Mouse (Mus musculus) embryonic facial prominence, embryonic 15.5 days (tissue): ENCODE data around the gene Ppm1b. TPM values are rescaled to one million over a fixed set of nuclear protein-coding genes. Genes with fewer than 3 reads are reported as not detected.
"Not testable (repeated sequence)": the region's sequence is repeated elsewhere in the genome, so short reads cannot be mapped to it uniquely, and the experiment has no call there.

Source experiments
- ATAC-seq: fragments of 200-750 bp; cut with Nextera tagmentation; 2 replicates; pipeline ENCODE4 v1.8.0; 2017; ENCODE audit warnings: low read depth, moderate TSS enrichment; ENCODE audit not compliant: insufficient number of reproducible peaks, low FRiP score, low TSS enrichment
- H3K27ac ChIP-seq: fragments of 300-500 bp; sonication (generic); replicated peaks from 2 replicates; pipeline ENCODE4 v1.5.1; 2015; ENCODE audit warnings: mild to moderate bottlenecking, inconsistent platforms
- H3K27me3 ChIP-seq: fragments of 300-500 bp; sonication (generic); 2 replicates; pipeline ENCODE4 v1.6.1; 2015; ENCODE audit warnings: inconsistent platforms
- H3K36me3 ChIP-seq: fragments of 300-500 bp; sonication (generic); 2 replicates; pipeline ENCODE4 v1.6.1; 2015; ENCODE audit warnings: mild to moderate bottlenecking, inconsistent platforms
- H3K4me1 ChIP-seq: fragments of 300-500 bp; sonication (generic); 2 replicates; pipeline ENCODE4 v1.6.1; 2015; ENCODE audit warnings: inconsistent platforms
- H3K4me2 ChIP-seq: fragments of 300-500 bp; sonication (generic); replicated peaks from 2 replicates; pipeline ENCODE4 v1.6.1; 2015; ENCODE audit warnings: mild to moderate bottlenecking, inconsistent platforms
- H3K4me3 ChIP-seq: fragments of 300-500 bp; sonication (generic); replicated peaks from 2 replicates; pipeline ENCODE4 v1.5.1; 2015; ENCODE audit warnings: mild to moderate bottlenecking, inconsistent platforms
- H3K9ac ChIP-seq: fragments of 300-500 bp; sonication (generic); 2 replicates; pipeline ENCODE4 v1.6.1; 2015; ENCODE audit warnings: inconsistent platforms
- H3K9me3 ChIP-seq: fragments of 300-500 bp; sonication (generic); replicated peaks from 2 replicates; pipeline ENCODE4 v1.6.1; 2016; ENCODE audit warnings: inconsistent platforms
- WGBS: fragments of 180-500 bp; shearing (Covaris S2); methylation state at CpG from one replicate; pipeline ENCODE4 v1.1.7; 2015; 5-methylcytosine and 5-hydroxymethylcytosine counted together
- polyA plus RNA-seq: library from polyadenylated mRNA; unstranded; fragments of >200 nt; fragmentation: Nextera tagmentation; extraction: Ambion mirVana; gene quantifications from 2 replicates; pipeline ENCODE4 v1.2.1, GENCODE M21; 2015

The Ppm1b gene
- polyA plus RNA-seq, result 72.0 and 79.6 TPM in 2 replicates

GRCm38 (mm10) chr17:84956441-84956840 is at the start of gene Ppm1b:
Ppm1b (plus strand) TSS chr17:84956741.
- peaks cover 21% of the 10 kb centered on the region for H3K4me1 ChIP-seq
- H3K9me3 ChIP-seq, result no peaks in the 10 kb centered on the region
- no peaks in the 10 kb centered on the region for H3K27me3 ChIP-seq
- WGBS, result 25% methylated on average over 9 of the region's 9 CpGs
- H3K36me3 ChIP-seq, result no peaks in the 10 kb centered on the region
- H3K4me3 ChIP-seq, result peak within 1 kb of the TSS; percentile 91
- no peak for ATAC-seq
- H3K27ac ChIP-seq, result peak within 1 kb of the TSS; percentile 97
- peak within 1 kb of the TSS; percentile 70 for H3K4me2 ChIP-seq
- peak within 1 kb of the TSS; percentile 16; the same call in 1 of the 2 replicates for H3K9ac ChIP-seq

DNA sequence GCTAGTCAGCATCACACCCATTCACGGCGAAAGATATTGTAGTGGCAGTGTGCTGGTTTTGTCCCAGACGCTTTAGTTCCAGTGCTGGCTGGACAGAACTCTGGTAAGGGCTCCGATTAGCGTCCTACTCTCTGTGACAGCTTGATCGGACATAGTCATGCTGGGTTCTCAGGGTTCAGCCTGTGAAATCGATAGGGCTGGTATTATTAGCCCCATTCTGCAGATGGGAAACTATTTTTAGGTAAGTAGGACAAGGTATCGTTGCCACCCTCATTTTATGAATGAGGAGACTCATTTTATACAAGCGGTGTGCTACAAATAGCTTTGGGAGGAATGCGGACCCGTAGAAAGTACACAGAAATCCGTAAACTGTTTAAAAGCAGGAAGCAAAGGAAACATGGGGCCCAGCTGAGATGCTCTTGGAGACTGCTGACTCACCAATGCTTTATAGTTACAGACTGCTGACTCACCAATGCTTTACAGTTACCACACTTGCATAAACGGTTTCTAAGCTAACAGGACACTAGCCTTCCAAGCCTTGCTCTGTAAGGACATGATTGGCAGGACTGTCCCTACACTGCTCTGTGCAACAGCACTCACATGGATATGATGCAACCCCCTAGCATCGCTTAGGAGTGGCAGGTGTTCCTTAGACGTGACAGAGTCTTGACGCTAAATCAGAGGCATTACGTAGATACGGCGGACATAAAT is 34.7 kb upstream of the Ppm1b start:
- 86% methylated on average over 19 of the region's 19 CpGs for WGBS
- H3K27me3 ChIP-seq, result no peaks in the 10 kb centered on the region
- H3K27ac ChIP-seq, result no peak overlapping the region
- H3K4me2 ChIP-seq, result no peak overlapping the region
- H3K4me1 ChIP-seq, result no peaks in the 10 kb centered on the region
- no peaks in the 10 kb centered on the region for H3K36me3 ChIP-seq
- H3K4me3 ChIP-seq, result no peak overlapping the region
- no peak for ATAC-seq
- no peak overlapping the region for H3K9ac ChIP-seq
- H3K9me3 ChIP-seq, result no peaks in the 10 kb centered on the region

- Histone ChIP-seq H3K9me3 (no peaks in the 10 kb centered on the region), H3K4me3 (no peak overlapping the region), H3K4me2 (no peak overlapping the region), H3K27ac (no peak overlapping the region), H3K36me3 (no peaks in the 10 kb centered on the region), H3K9ac (no peak overlapping the region), H3K27me3 (no peaks in the 10 kb centered on the region), H3K4me1 (no peaks in the 10 kb centered on the region)
- WGBS, result 81% methylated on average over 5 of the region's 5 CpGs
- no peak for ATAC-seq
These were observed 31.8 kb upstream of the Ppm1b start for GRCm38 (mm10) chr17:84924779-84925178.

DNA sequence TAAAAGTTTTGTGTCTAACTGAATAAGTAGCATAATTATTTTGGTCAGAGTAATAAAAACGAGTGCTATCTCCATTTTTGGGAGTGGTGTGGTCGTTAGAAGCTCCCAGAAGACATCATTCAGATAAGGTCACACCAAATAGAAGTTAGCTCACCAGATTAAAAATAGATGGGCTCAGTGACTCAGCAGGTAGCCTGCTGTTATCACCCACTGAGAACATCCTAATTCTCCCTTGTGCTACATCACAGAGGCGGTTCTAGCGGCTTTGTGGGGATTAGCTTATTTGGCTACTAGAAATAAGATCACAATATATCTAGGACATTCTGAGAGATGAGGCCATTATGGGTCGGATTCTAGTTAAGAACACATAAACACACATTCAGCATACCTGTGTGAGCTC is 30.3 kb upstream of the Ppm1b start:
- H3K27me3 ChIP-seq, result no peaks in the 10 kb centered on the region
- no peaks in the 10 kb centered on the region for H3K36me3 ChIP-seq
- ATAC-seq, result no peak
- H3K9ac ChIP-seq, result no peak overlapping the region
- WGBS, result 43% methylated on average over 5 of the region's 5 CpGs
- H3K4me3 ChIP-seq, result no peak overlapping the region
- no peaks in the 10 kb centered on the region for H3K4me1 ChIP-seq
- no peak overlapping the region for H3K27ac ChIP-seq
- H3K4me2 ChIP-seq, result no peak overlapping the region
- H3K9me3 ChIP-seq, result no peaks in the 10 kb centered on the region

DNA sequence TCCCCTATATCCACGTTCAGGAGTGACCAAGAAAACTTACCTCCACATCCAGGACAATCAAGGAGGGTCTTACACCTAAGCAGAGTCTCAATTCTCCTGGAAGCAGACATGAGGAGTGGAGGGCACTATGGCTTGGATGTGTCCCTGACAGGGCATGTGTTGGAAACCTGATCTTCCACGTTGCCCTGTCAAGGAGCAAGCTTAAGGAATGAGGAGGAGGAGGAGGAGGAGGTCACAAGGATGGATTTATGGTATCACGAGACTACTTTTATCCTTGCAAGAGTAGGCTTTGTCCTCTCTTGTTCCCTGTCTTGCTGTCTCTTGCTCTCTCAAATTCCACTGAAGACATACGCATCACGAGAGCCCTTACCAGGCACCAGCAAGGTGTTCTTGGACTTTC is 29.0 kb upstream of the Ppm1b start:
- Histone ChIP-seq H3K27me3 (no peaks in the 10 kb centered on the region), H3K4me1 (no peaks in the 10 kb centered on the region), H3K4me3 (no peak overlapping the region), H3K9me3 (no peaks in the 10 kb centered on the region), H3K9ac (no peak overlapping the region), H3K4me2 (no peak overlapping the region), H3K36me3 (no peaks in the 10 kb centered on the region), H3K27ac (no peak overlapping the region)
- 72% methylated on average over 5 of the region's 5 CpGs for WGBS
- ATAC-seq, result no peak

DNA sequence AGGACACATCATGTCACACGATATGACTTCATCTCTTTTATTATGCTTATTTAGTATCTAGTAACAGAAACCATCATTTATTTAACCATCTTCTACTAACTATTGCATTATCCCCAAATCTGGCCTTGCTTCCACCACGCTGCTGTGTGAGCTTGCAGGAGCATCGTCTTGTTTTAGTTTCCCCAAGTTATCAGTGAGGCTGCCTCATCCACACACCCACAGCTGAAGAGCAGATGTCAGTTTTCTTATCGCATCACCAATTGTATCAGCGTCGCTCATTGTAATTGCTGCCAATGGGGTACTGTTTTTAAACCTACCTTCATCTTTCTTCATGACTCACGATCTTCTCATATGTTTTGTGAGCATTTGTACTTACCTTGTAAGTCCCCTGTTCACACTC is 23.6 kb upstream of the Ppm1b start:
- Histone ChIP-seq H3K36me3 (no peaks in the 10 kb centered on the region), H3K4me1 (0 out of 2 replicates have a peak, but pooled peaks cover 4% of the 10 kb centered on the region), H3K27me3 (no peaks in the 10 kb centered on the region), H3K4me3 (no peak overlapping the region), H3K4me2 (no peak overlapping the region), H3K9me3 (no peaks in the 10 kb centered on the region), H3K9ac (no peak overlapping the region), H3K27ac (no peak overlapping the region)
- ATAC-seq, result no peak
- 90% methylated on average over 7 of the region's 7 CpGs for WGBS

DNA sequence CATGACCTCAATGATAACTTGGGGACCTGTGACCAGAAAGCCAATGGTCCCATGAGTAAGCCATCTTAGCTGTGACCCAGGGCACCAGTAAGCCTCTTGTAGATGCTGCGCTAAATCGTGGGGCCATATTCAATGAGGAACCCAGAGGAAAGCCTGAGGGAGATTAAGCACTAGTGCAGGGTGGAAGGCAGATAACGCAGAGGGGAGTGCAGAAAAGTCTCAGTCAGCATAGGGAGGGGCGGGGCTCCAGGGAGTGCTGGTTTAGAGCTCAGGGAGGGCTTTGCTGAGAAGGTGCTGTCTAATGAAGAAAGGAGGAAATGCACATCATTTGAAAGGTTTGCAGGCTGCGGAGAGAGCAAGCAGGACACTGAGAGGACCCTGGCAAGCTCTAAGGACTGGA is 22.6 kb upstream of the Ppm1b start:
- Histone ChIP-seq H3K27me3 (no peaks in the 10 kb centered on the region), H3K4me1 (0 out of 2 replicates have a peak, but pooled peaks cover 4% of the 10 kb centered on the region), H3K4me3 (no peak overlapping the region), H3K27ac (no peak overlapping the region), H3K36me3 (no peaks in the 10 kb centered on the region), H3K4me2 (no peak overlapping the region), H3K9ac (no peak overlapping the region), H3K9me3 (no peaks in the 10 kb centered on the region)
- no peak for ATAC-seq
- WGBS, result 61% methylated on average over 5 of the region's 5 CpGs

- not testable (repeated sequence) for H3K36me3 ChIP-seq, H3K9me3 ChIP-seq, H3K4me2 ChIP-seq, H3K27ac ChIP-seq, H3K4me3 ChIP-seq, H3K9ac ChIP-seq, H3K4me1 ChIP-seq, ATAC-seq, H3K27me3 ChIP-seq
- WGBS, result 54% methylated on average over 4 of the region's 4 CpGs
These were observed 20.9 kb upstream of the Ppm1b start for GRCm38 (mm10) chr17:84935620-84936019.

DNA sequence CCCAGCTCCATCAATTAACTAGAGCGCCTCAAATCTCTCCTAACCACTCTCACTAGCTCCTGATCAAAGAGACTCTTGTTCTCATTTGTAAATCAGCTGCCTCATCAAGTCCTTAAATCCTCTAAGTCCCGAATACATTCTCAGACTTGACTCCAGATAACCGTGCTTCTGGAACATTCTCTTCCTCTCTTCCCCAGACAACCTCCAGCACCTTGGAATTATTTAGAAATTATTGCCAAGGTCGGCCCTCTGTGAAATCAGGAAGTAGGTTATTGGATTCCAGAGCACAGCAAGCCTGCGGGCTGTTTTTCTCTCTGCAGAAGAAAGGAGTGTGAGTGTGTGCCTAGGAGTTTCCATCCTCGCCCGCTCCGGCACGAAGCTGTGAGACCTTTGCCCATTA is 20.2 kb upstream of the Ppm1b start:
- Histone ChIP-seq H3K36me3 (no peaks in the 10 kb centered on the region), H3K4me2 (no peak overlapping the region), H3K9me3 (no peaks in the 10 kb centered on the region), H3K27me3 (no peaks in the 10 kb centered on the region), H3K9ac (no peak overlapping the region), H3K4me1 (0 out of 2 replicates have a peak, but pooled peaks cover 4% of the 10 kb centered on the region), H3K27ac (no peak overlapping the region), H3K4me3 (no peak overlapping the region)
- no peak for ATAC-seq
- 17% methylated on average over 9 of the region's 9 CpGs for WGBS

- Histone ChIP-seq H3K4me1 (0 out of 2 replicates have a peak, but pooled peaks cover 4% of the 10 kb centered on the region), H3K9me3 (no peaks in the 10 kb centered on the region), H3K4me3 (no peak overlapping the region), H3K36me3 (no peaks in the 10 kb centered on the region), H3K27me3 (no peaks in the 10 kb centered on the region), H3K27ac (no peak overlapping the region), H3K9ac (no peak overlapping the region), H3K4me2 (no peak overlapping the region)
- 78% methylated on average over 5 of the region's 5 CpGs for WGBS
- ATAC-seq, result no peak
These were observed 19.7 kb upstream of the Ppm1b start for GRCm38 (mm10) chr17:84936809-84937208.

GRCm38 (mm10) chr17:84937220-84937619 is 19.3 kb upstream of the Ppm1b start:
- no peak overlapping the region for H3K9ac ChIP-seq
- no peaks in the 10 kb centered on the region for H3K9me3 ChIP-seq
- no peak for ATAC-seq
- H3K4me1 ChIP-seq, result 0 out of 2 replicates have a peak, but pooled peaks cover 4% of the 10 kb centered on the region
- H3K27me3 ChIP-seq, result no peaks in the 10 kb centered on the region
- H3K4me3 ChIP-seq, result no peak overlapping the region
- WGBS, result 87% methylated on average over 7 of the region's 7 CpGs
- no peak overlapping the region for H3K27ac ChIP-seq
- H3K4me2 ChIP-seq, result no peak overlapping the region
- H3K36me3 ChIP-seq, result no peaks in the 10 kb centered on the region

DNA sequence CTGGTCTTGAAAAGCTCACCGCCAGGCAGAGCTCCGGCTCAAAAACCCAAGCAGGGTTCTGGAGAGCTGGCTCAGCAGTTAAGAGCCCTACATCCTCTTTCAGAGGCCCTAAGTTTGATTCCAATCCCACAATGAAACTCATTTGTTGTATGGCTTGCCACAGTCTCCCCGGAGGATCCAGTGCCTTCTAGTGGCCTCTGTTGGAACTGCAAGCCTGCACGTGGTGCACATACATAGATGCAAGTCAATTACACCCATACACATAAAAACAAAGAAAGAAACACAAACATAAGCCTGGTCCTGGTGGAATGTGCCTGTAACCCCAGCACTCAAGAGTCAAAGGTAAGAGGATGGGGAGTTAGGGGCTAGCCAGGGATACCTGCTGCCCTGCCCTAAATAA is 18.3 kb upstream of the Ppm1b start:
- 95% methylated on average over 4 of the region's 4 CpGs for WGBS
- no peak overlapping the region for H3K4me2 ChIP-seq

More for the DNA sequence above, 18.3 kb upstream of the Ppm1b start:
- H3K27ac ChIP-seq, result no peak overlapping the region
- H3K4me3 ChIP-seq, result no peak overlapping the region
- H3K36me3 ChIP-seq, result no peaks in the 10 kb centered on the region
- H3K4me1 ChIP-seq, result 0 out of 2 replicates have a peak, but pooled peaks cover 4% of the 10 kb centered on the region
- no peak for ATAC-seq
- H3K9ac ChIP-seq, result no peak overlapping the region
- no peaks in the 10 kb centered on the region for H3K27me3 ChIP-seq
- H3K9me3 ChIP-seq, result no peaks in the 10 kb centered on the region
